Mouse (Mus musculus) olfactory bulb, adult 2 months (tissue): ENCODE results near the gene Ahcy.

Experiments
- CTCF ChIP-seq: fragments of 200-500 bp; IDR thresholded peaks from 2 replicates; pipeline ENCODE4 v1.5.1; 2012; ENCODE audit warnings: low read depth, mild to moderate bottlenecking, low read length, moderate library complexity; ENCODE audit not compliant: insufficient read depth
- POLR2A ChIP-seq: fragments of 200-500 bp; IDR thresholded peaks from 2 replicates; pipeline ENCODE4 v1.6.1; 2012; ENCODE audit warnings: mild to moderate bottlenecking, low read depth, low read length, moderate library complexity; ENCODE audit not compliant: insufficient read depth

DNA sequence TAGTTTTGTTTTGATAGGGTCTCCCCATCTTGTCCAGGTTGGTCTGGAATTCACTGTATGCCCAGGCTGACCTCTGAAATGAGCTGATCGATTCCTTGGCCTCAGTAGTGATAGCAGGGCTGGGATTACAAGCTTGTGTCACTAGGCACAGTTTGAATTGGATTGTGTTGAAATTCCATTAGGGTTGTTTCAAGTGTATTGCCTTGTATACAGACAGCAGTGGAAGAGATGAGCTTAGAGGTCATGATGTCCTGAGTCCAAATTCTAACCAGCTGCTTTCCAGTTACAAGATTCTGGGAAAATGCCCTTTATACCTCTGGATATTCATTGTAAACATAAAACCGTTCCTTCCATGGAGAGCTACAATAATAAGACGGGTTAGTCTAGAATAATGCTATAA, 950 bp downstream of the Ahcy start:
- TF ChIP-seq CTCF (no peak), POLR2A (no peak)
